ENCODE assay signal across 32 mouse cellular contexts in the genomic region with DNA sequence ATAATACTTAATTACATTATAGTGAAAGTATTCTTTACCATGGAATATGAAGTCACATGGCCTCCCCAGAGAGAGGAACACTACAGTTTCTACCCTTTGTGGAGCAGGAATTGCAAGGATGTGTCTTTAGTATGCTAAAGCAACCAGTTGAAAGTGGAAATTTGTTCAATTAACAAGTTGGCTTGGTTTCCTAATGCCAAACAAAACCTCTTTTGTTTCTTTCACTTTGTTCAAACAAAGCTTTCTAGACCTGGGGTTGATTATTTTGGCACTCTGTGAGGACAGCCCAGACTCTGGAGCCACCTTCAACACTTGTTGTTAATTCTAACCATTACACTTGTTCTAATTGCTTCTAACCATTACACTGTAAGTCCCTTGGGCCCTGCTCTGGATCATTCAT.
DNase-seq lines count a peak whose midpoint lies in the region; ATAC-seq lines count a peak whose summit lies in the region.
"Had no signal": no experiment of that assay in that cellular context is flagged by ENCODE, and none has a peak within 500 bp of the region (broad histone marks: within the 10 kb centered on the region; RNA-seq: fewer than 3 reads in every experiment).

No protein-coding gene starts in this region.

- no peaks in the 10 kb centered on the region for H3K27me3 ChIP-seq in forebrain, embryonic 14.5 days (replicated peaks; ENCODE audit: control insufficient read depth, insufficient read depth, low read length)
- H3K27me3 ChIP-seq: embryonic facial prominence, embryonic 15.5 days; heart, embryonic 12.5 days; midbrain, embryonic 13.5 days; neural tube, embryonic 12.5 days; Patski; stomach, embryonic 15.5 days had no signal

- no peak overlapping the region for H3K4me3 ChIP-seq in forebrain, embryonic 14.5 days (ENCODE audit: low read depth, low read length)
- H3K4me3 ChIP-seq: embryonic facial prominence, embryonic 15.5 days; heart, embryonic 12.5 days; midbrain, embryonic 13.5 days; myocyte; neural tube, embryonic 12.5 days; stomach, embryonic 15.5 days had no signal

- no peaks in the 10 kb centered on the region for H3K4me1 ChIP-seq in forebrain, embryonic 14.5 days (ENCODE audit: control insufficient read depth, insufficient read depth, low read length)
- H3K4me1 ChIP-seq: embryonic facial prominence, embryonic 15.5 days; heart, embryonic 12.5 days; midbrain, embryonic 13.5 days; neural tube, embryonic 12.5 days; stomach, embryonic 15.5 days had no signal

- no peak for DNase-seq in frontal cortex, postnatal 25 days (ENCODE audit: low spot score in 2 of 2)
- DNase-seq in ES-CJ7 (ENCODE audit: low read depth, low spot score) = peak; percentile 9
- peak; percentile 84 for DNase-seq in Muller cell, postnatal 12 days (ENCODE audit: inconsistent ontology term)
- peak; percentile 77 for DNase-seq in forebrain, embryonic 14.5 days (ENCODE audit: low spot score)
- DNase-seq in spleen, postnatal 36 days (ENCODE audit: low spot score in 2 of 2) = no peak
- no peak for DNase-seq in right cerebral cortex, postnatal 14 days
- DNase-seq in cerebellum, adult 18-20 months = no peak
- DNase-seq: adrenal gland, adult 2 months; cerebellum, adult 11 months; cerebellum, postnatal 10 days; gastrocnemius, postnatal 14 days; heart, adult 18-20 months; heart, postnatal 4 days; kidney, adult 11 months; kidney, postnatal 14 days; layer of hippocampus, adult 9-11 months; liver; lung, adult 2 months; lung, postnatal 10 days had no signal

- no peak overlapping the region for H3K4me2 ChIP-seq in forebrain, embryonic 14.5 days (ENCODE audit: low read length)
- H3K4me2 ChIP-seq: embryonic facial prominence, embryonic 15.5 days; heart, embryonic 12.5 days; hindbrain, embryonic 14.5 days; midbrain, embryonic 13.5 days; neural tube, embryonic 12.5 days; stomach, embryonic 15.5 days had no signal

- no peak overlapping the region for H3K27ac ChIP-seq in forebrain, embryonic 14.5 days (ENCODE audit: low read depth, low read length)
- H3K27ac ChIP-seq: embryonic facial prominence, embryonic 15.5 days; hindbrain, embryonic 14.5 days; liver, embryonic 14.5 days; macrophage; midbrain, embryonic 13.5 days; neural tube, embryonic 12.5 days; stomach, embryonic 15.5 days had no signal

- H3K9me3 ChIP-seq in forebrain, embryonic 14.5 days (replicated peaks; ENCODE audit: control insufficient read depth, low read length) = no peaks in the 10 kb centered on the region
- H3K9me3 ChIP-seq: embryonic facial prominence, embryonic 15.5 days; G1E; heart, embryonic 12.5 days; midbrain, embryonic 13.5 days; neural tube, embryonic 12.5 days; stomach, embryonic 15.5 days had no signal

- no peak overlapping the region for H3K9ac ChIP-seq in forebrain, embryonic 14.5 days (ENCODE audit: low read length)
- H3K9ac ChIP-seq: embryonic facial prominence, embryonic 15.5 days; heart, embryonic 12.5 days; hindbrain, embryonic 14.5 days; liver, embryonic 14.5 days; midbrain, embryonic 13.5 days; neural tube, embryonic 12.5 days; stomach, embryonic 15.5 days had no signal

- H3K36me3 ChIP-seq in forebrain, embryonic 14.5 days (ENCODE audit: control insufficient read depth, insufficient read depth, low read length) = no peaks in the 10 kb centered on the region
- H3K36me3 ChIP-seq: embryonic facial prominence, embryonic 15.5 days; G1E; heart, embryonic 12.5 days; midbrain, embryonic 13.5 days; neural tube, embryonic 12.5 days; stomach, embryonic 15.5 days had no signal

- ATAC-seq in frontal cortex, adult (ENCODE audit: low TSS enrichment) = peak; percentile 59
- peak; percentile 74; the same call in 1 of the 2 replicates for ATAC-seq in forebrain, embryonic 14.5 days
- ATAC-seq: inflammation-experienced regulatory T-cells, adult 6 months; midbrain, embryonic 13.5 days; Patski had no signal

Comparison
In these comparisons a context has a peak if more than half of its experiments do, and no peak if none do; other contexts are left out.
1. DNase-seq: peak in ES-CJ7 (single experiment), Muller cell, postnatal 12 days (single experiment) and forebrain, embryonic 14.5 days (single experiment); none in frontal cortex, postnatal 25 days (0 of 2), spleen, postnatal 36 days (0 of 2), right cerebral cortex, postnatal 14 days (single experiment) and cerebellum, adult 18-20 months (0 of 2).